Mouse (Mus musculus): ENCODE measurements around the gene Ccdc50.

DNA sequence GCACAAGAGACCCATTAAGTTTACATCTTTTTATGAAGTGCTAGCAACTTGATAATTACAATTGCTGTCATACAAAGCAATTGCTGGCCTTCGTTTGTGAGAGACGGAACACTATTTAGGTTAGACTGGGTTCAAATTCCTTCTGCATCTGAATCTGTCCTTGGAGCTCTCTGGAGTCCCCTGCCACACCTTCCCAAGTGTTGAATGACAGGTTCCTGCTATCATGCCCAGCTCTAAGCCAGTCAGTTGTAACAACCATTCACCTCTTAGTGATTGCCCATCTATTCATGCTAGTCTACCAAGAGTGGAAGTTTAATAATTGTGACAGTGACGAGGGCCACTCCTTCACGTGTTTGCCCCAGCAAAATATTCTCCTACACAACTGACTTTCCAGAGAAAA, 6.5 kb upstream of the Ccdc50 start:
- TF ChIP-seq POLR2A (IDR thresholded peaks at IDR 0.05; ENCODE audit: extremely low read depth, insufficient read depth, low read length) (no peak), CTCF (IDR thresholded peaks at IDR 0.05; ENCODE audit: low read depth, low read length) (no peak)

All from liver, adult 2 months (tissue).